Mouse (Mus musculus): ENCODE results near the gene Tacr1. TPM values are rescaled to one million over a fixed set of nuclear protein-coding genes. Genes with fewer than 3 reads are reported as not detected.
A peak's percentile ranks its signal among the peaks of the same experiment; 100 is the strongest.

The Tacr1 gene
- polyA plus RNA-seq, 1 experiment from 2014 or later, result 4.3 TPM

DNA sequence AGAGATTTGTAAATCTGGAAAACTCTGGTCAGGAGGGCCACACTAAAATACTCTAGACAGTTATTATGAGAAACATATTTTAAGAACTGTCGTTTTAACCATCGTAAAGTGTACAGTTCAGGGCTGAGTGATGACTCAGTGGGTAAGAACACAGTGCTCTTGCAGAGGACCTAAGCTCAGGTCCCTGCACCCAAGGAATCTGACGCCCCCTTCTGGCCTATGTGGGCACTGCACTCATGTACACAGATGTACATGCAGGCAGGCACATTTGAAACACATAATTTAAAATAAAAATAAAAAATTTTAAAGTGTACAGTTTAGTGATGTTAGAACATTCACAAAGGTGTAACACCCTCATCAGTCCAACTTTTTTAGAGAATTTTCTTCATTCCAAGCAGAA is 147.1 kb downstream of the Tacr1 start:
- WGBS, result 61% methylated on average over 3 of the region's 3 CpGs
- no peak overlapping the region for H3K27ac ChIP-seq (replicated peaks)
- H3K36me3 ChIP-seq, result no peaks in the 10 kb centered on the region
- no peak for ATAC-seq (ENCODE audit: low read depth)
- H3K9ac ChIP-seq, result no peak overlapping the region
- no peaks in the 10 kb centered on the region for H3K27me3 ChIP-seq
- no peak overlapping the region for H3K4me3 ChIP-seq
- H3K4me2 ChIP-seq, result no peak overlapping the region
- H3K4me1 ChIP-seq (replicated peaks), result peaks cover 9% of the 10 kb centered on the region; the same call in 1 of the 2 replicates
- peaks cover 9% of the 10 kb centered on the region; the same call in 1 of the 2 replicates for H3K9me3 ChIP-seq

- Histone ChIP-seq H3K9me3 (no peaks in the 10 kb centered on the region), H3K9ac (no peak overlapping the region), H3K27ac (replicated peaks) (no peak overlapping the region), H3K4me2 (no peak overlapping the region), H3K27me3 (no peaks in the 10 kb centered on the region), H3K4me1 (replicated peaks) (no peaks in the 10 kb centered on the region), H3K36me3 (no peaks in the 10 kb centered on the region), H3K4me3 (no peak overlapping the region)
- WGBS, result 91% methylated on average over 5 of the region's 5 CpGs
- ATAC-seq (ENCODE audit: low read depth), result no peak
Measured at GRCm38 (mm10) chr6:82575445-82575844, 173.3 kb downstream of the Tacr1 start.

DNA sequence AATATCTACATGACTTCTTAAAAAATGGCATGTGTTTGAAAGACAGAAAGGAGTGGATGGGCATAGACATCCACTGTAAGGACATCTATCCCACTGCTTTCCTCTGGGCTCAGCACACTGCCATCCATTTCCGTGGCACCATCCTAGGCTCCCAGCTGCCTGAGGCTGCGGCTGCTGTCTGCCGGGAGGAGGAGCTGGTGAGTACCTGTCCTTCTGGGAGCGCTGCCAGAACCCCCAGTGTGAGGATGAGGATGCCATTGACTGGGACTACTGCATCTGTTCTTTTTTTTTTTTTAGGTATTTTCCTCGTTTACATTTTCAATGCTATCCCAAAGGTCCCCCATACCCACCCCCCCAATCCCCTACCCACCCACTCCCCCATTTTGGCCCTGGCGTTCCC is 183.3 kb downstream of the Tacr1 start:
- Histone ChIP-seq H3K27me3 (no peaks in the 10 kb centered on the region), H3K36me3 (no peaks in the 10 kb centered on the region)

DNA sequence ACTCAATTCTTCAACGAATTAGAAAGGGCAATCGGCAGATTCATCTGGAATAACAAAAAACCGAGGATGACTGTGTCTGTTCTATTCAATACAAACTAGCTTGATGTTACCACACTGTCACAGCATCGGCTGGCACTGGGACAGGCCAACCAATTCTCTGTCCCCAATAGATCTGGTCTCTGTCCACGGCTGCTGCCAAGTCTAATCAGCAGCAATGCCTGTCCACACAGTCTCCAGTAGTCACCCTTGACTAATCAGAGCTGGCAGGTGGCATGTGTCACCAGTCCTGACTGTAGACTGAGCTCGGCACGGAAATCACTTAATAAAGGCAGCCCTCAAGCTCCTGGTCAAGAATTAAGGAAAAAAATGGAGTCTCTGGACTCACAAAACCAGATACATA is 187.3 kb downstream of the Tacr1 start:
- Histone ChIP-seq H3K9ac (no peak overlapping the region), H3K4me3 (no peak overlapping the region), H3K27ac (replicated peaks) (no peak overlapping the region), H3K36me3 (no peaks in the 10 kb centered on the region), H3K4me2 (no peak overlapping the region), H3K27me3 (no peaks in the 10 kb centered on the region), H3K4me1 (replicated peaks) (no peaks in the 10 kb centered on the region), H3K9me3 (no peaks in the 10 kb centered on the region)
- ATAC-seq (ENCODE audit: low read depth), result no peak
- WGBS, result 88% methylated on average over 7 of the region's 7 CpGs

More for the DNA sequence above, 183.3 kb downstream of the Tacr1 start:
- H3K4me3 ChIP-seq, result no peak overlapping the region
- H3K4me1 ChIP-seq (replicated peaks), result no peaks in the 10 kb centered on the region
- H3K9ac ChIP-seq, result no peak overlapping the region
- peaks cover 3% of the 10 kb centered on the region; the same call in 1 of the 2 replicates for H3K9me3 ChIP-seq
- WGBS, result 59% methylated on average over 6 of the region's 6 CpGs
- no peak overlapping the region for H3K4me2 ChIP-seq
- H3K27ac ChIP-seq (replicated peaks), result no peak overlapping the region
- ATAC-seq (ENCODE audit: low read depth), result no peak

GRCm38 (mm10) chr6:82595461-82596090 is 193.4 kb downstream of the Tacr1 start:
- Histone ChIP-seq H3K36me3 (no peaks in the 10 kb centered on the region), H3K9ac (no peak overlapping the region), H3K4me1 (replicated peaks) (peaks cover 16% of the 10 kb centered on the region), H3K27ac (replicated peaks) (peak overlapping the region; percentile 67), H3K4me3 (no peak overlapping the region), H3K4me2 (no peak overlapping the region), H3K27me3 (no peaks in the 10 kb centered on the region), H3K9me3 (no peaks in the 10 kb centered on the region)
- WGBS, result 47% methylated on average over 8 of the region's 8 CpGs
- 0 out of 2 replicates have a peak, but pooled peaks have one; percentile 50 for ATAC-seq (ENCODE audit: low read depth)

DNA sequence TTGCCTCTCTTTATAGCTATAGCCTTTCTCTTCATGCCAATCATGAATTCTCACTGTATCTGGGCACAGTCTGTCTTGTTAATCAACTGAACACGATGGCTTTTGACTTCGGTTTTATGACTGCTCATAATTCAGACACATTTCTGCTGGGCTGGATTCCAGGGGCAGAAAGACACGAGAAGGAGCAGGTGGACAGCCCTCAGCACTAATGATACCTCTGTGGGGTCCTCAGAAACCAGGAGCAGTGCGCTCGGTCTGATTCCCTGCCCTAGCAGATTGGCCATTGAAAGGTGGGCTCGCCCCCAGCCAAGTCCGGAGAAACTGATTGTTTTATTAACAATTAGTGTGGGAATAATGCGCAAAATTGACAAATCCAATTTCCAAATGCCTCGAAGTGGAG is 201.1 kb downstream of the Tacr1 start:
- Histone ChIP-seq H3K36me3 (no peaks in the 10 kb centered on the region), H3K4me2 (no peak overlapping the region), H3K4me1 (replicated peaks) (no peaks in the 10 kb centered on the region; the same call in 1 of the 2 replicates), H3K9me3 (no peaks in the 10 kb centered on the region), H3K9ac (no peak overlapping the region), H3K27me3 (no peaks in the 10 kb centered on the region), H3K4me3 (no peak overlapping the region), H3K27ac (replicated peaks) (no peak overlapping the region)
- WGBS, result 73% methylated on average over 9 of the region's 9 CpGs
- 0 out of 2 replicates have a peak, but pooled peaks have one; percentile 19 for ATAC-seq (ENCODE audit: low read depth)

DNA sequence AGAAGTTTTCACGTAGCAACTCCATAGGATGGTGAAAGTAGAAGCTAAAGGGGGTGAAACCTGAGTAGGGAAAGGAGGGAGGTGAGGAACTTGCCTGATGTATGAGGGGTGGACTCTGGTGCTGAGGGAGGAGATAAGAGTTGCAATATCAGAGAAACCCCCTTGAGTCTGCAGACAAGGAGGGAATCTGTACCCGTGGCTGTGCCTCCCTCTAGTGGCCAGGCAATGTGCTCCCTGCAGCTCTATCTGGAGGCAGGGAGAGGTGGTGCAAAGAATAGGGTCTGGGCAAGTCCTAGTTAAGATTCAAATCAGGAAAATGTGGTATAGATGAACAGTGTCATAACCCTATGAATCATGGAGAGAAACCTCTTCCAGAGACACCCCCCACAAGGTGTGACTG is 201.5 kb downstream of the Tacr1 start:
- Histone ChIP-seq H3K27me3 (no peaks in the 10 kb centered on the region), H3K36me3 (no peaks in the 10 kb centered on the region), H3K4me3 (no peak overlapping the region), H3K9me3 (no peaks in the 10 kb centered on the region), H3K27ac (replicated peaks) (no peak overlapping the region), H3K4me2 (no peak overlapping the region), H3K9ac (no peak overlapping the region), H3K4me1 (replicated peaks) (no peaks in the 10 kb centered on the region; the same call in 1 of the 2 replicates)
- peak; percentile 56; the same call in 1 of the 2 replicates for ATAC-seq (ENCODE audit: low read depth)
- 55% methylated on average over 2 of the region's 2 CpGs for WGBS

- Histone ChIP-seq H3K4me2 (no peak overlapping the region), H3K36me3 (no peaks in the 10 kb centered on the region), H3K4me1 (replicated peaks) (peaks cover 7% of the 10 kb centered on the region; the same call in 1 of the 2 replicates), H3K9ac (no peak overlapping the region), H3K27ac (replicated peaks) (no peak overlapping the region; the same call in 1 of the 2 replicates), H3K27me3 (no peaks in the 10 kb centered on the region), H3K9me3 (no peaks in the 10 kb centered on the region), H3K4me3 (no peak overlapping the region)
- 61% methylated on average over 8 of the region's 8 CpGs for WGBS
- ATAC-seq (ENCODE audit: low read depth), result no peak
Measured at GRCm38 (mm10) chr6:82604791-82605190, 202.7 kb downstream of the Tacr1 start.

DNA sequence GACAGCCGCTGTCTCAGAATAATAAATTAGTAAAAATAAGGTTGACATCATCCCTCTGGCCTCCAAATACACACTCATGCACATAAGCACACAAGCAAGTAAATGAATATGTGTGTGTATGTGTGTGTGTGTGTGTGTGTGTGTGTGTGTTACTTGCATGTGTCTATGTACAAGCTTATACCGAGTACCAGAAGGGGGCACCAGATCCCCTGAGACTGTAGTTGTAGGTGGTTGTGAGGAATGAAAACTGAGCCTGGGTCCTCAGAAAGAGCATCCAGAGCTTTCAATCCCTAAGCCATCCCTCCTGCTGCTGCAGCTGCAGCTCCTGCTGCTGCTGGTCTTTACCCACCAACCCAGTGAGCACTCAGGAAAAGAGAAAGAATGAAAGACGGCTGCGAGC is 206.6 kb downstream of the Tacr1 start:
- 89% methylated on average over 4 of the region's 4 CpGs for WGBS
- peaks cover 7% of the 10 kb centered on the region; the same call in 1 of the 2 replicates for H3K4me1 ChIP-seq (replicated peaks)
- H3K9ac ChIP-seq, result no peak overlapping the region
- no peak overlapping the region for H3K4me2 ChIP-seq
- no peaks in the 10 kb centered on the region for H3K27me3 ChIP-seq
- H3K36me3 ChIP-seq, result no peaks in the 10 kb centered on the region
- no peak for ATAC-seq (ENCODE audit: low read depth)
- no peaks in the 10 kb centered on the region for H3K9me3 ChIP-seq
- H3K27ac ChIP-seq (replicated peaks), result no peak overlapping the region
- no peak overlapping the region for H3K4me3 ChIP-seq

DNA sequence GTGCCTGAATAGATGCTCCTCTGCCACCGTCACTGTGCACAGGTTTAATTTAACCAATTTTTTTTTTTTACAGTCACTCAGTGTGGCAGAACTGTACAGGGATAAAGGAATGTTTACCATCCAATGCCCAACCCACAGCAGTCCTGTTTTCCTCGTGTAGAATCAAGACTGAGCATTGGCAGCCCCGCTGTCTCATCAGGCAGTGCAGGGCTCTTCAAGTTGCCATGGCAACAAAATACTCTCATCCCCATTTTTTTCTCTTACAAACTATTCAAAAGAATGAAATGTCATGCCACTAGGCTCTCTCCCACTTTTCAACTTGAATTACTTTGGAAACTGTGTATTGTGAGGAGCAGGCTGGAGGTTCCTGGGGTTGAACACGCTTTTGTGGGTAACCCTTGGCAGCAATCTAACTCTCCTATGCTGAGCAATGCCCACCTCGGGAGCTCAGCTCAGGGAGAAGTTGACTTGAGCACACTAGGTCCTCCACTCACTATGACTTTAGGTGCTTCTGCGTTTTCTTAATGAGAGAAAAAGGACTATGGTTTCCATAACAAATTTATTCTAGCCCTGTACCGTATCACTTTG is 207.3 kb downstream of the Tacr1 start:
- H3K9me3 ChIP-seq, result no peaks in the 10 kb centered on the region
- no peak overlapping the region for H3K27ac ChIP-seq (replicated peaks)
- H3K27me3 ChIP-seq, result no peaks in the 10 kb centered on the region
- H3K4me3 ChIP-seq, result no peak overlapping the region
- peaks cover 7% of the 10 kb centered on the region; the same call in 1 of the 2 replicates for H3K4me1 ChIP-seq (replicated peaks)
- no peak overlapping the region for H3K4me2 ChIP-seq
- WGBS, result 47% methylated on average over 7 of the region's 7 CpGs
- no peaks in the 10 kb centered on the region for H3K36me3 ChIP-seq
- H3K9ac ChIP-seq, result no peak overlapping the region
- peak; percentile 59; the same call in 1 of the 2 replicates for ATAC-seq (ENCODE audit: low read depth)

Data from neural tube, embryonic 13.5 days (tissue).